Mouse (Mus musculus): ENCODE measurements around the gene Ptpn7.

GRCm38 (mm10) chr1:135142452-135142851 is 10.0 kb downstream of the Ptpn7 start:
- no peak for TF ChIP-seq POLR2A (IDR thresholded peaks at IDR 0.05; ENCODE audit: low read depth, low read length)
- TF ChIP-seq CTCF (conservative IDR thresholded peaks at IDR 0.05; ENCODE audit: insufficient read depth, insufficient read length, low read depth, low read length), result no peak
